ENCODE assay signal across 8 mouse cellular contexts in the genomic region with DNA sequence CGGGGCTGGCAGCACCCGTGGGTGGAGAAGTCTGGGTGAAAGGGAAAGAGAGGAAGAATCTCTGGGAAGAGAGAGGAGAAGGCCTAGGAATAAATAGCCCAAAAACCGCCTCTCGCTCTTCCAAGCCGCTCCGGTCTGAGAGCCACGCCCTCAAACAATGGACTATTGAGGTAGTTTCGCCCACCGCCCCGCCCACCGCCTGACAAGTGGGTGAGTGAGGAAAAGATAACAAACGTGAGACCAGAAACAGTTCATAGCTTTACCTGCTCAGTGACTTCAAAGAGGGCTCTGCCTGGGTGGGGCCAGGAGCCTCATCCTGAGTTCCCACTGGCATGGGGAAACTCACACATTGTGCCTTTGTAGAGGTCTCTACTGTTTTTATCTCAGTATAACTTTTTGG.
A peak's percentile ranks its signal among the peaks of the same experiment; 100 is the strongest.
DNase-seq lines count a peak whose midpoint lies in the region; ATAC-seq and TF ChIP-seq lines count a peak whose summit lies in the region.

No protein-coding gene starts in this region.

- no peak for TF ChIP-seq POLR2A in thymus, adult 2 months (IDR thresholded peaks at IDR 0.05; ENCODE audit: control insufficient read depth, extremely low read depth, insufficient read depth, low read length, poor library complexity)

- WGBS in thymus, adult 2 months: 78% methylated on average over 12 of the region's 12 CpGs
- WGBS in lung, embryonic 15.5 days: 13% methylated on average over 12 of the region's 12 CpGs

- no peak overlapping the region for H3K27ac ChIP-seq in thymus, adult 2 months (ENCODE audit: control insufficient read depth, insufficient read depth, low read length)
- no peak overlapping the region for H3K27ac ChIP-seq in lung, embryonic 15.5 days

- TF ChIP-seq CTCF in thymus, adult 2 months (IDR thresholded peaks at IDR 0.05; ENCODE audit: borderline replicate concordance, control insufficient read depth, extremely low read depth, insufficient read depth, low read length, poor library complexity): no peak

- peak overlapping the region; percentile 42 for H3K4me2 ChIP-seq in lung, embryonic 15.5 days

- H3K4me3 ChIP-seq in thymus, adult 2 months (ENCODE audit: control insufficient read depth, insufficient read depth, low read length): no peak overlapping the region
- H3K4me3 ChIP-seq in lung, embryonic 15.5 days: no peak overlapping the region

- no peaks in the 10 kb centered on the region for H3K36me3 ChIP-seq in thymus, adult 2 months (ENCODE audit: control insufficient read depth, insufficient read depth, low read length)
- no peaks in the 10 kb centered on the region for H3K36me3 ChIP-seq in lung, embryonic 15.5 days

- no peaks in the 10 kb centered on the region for H3K9me3 ChIP-seq in lung, embryonic 15.5 days

- H3K9ac ChIP-seq in lung, embryonic 15.5 days: no peak overlapping the region

- H3K4me1 ChIP-seq in thymus, adult 2 months (replicated peaks; ENCODE audit: control insufficient read depth, insufficient read depth, low read length): peaks cover 16% of the 10 kb centered on the region
- peaks cover 12% of the 10 kb centered on the region; the same call in 1 of the 2 replicates for H3K4me1 ChIP-seq in lung, embryonic 15.5 days

- ATAC-seq in frontal cortex, adult (ENCODE audit: low TSS enrichment): peak; percentile 29; the same call in 1 of the 2 replicates
- peak; percentile 58; the same call in 1 of the 2 replicates for ATAC-seq in lung, embryonic 15.5 days (ENCODE audit: borderline replicate concordance, extremely low read depth, low FRiP score, low TSS enrichment)
- no peak for ATAC-seq in erythroblast, adult 5-6 weeks (replicated peaks; ENCODE audit: low FRiP score, poor library complexity, severe bottlenecking)

- no peaks in the 10 kb centered on the region for H3K27me3 ChIP-seq in thymus, adult 2 months (ENCODE audit: control insufficient read depth, insufficient read depth, low read length)
- no peaks in the 10 kb centered on the region for H3K27me3 ChIP-seq in lung, embryonic 15.5 days

- DNase-seq in frontal cortex, postnatal 14 days (ENCODE audit: low spot score in 2 of 2): no peak
- DNase-seq in thymus, postnatal 4 days: peak; percentile 51
- no peak for DNase-seq in thymus, adult 2 months
- DNase-seq in layer of hippocampus, adult 9-11 months: no peak
- DNase-seq in urinary bladder, adult 2 months (ENCODE audit: low spot score): no peak
